Mouse (Mus musculus) cortical plate, adult 2 months (tissue): ENCODE data around the gene Irgc1. TPM values are rescaled to one million over a fixed set of nuclear protein-coding genes. Genes with fewer than 3 reads are reported as not detected.

ENCODE experiments used
- H3K27ac ChIP-seq: fragments of 200-500 bp; 2 replicates; pipeline ENCODE4 v1.5.1; 2012; ENCODE audit warnings: low read length, control low read depth, inconsistent platforms; ENCODE audit not compliant: insufficient read depth
- H3K4me1 ChIP-seq: fragments of 200-500 bp; 2 replicates; pipeline ENCODE4 v1.6.1; 2011; ENCODE audit warnings: low read length; ENCODE audit not compliant: control insufficient read depth, insufficient read depth
- H3K4me3 ChIP-seq: fragments of 200-500 bp; 2 replicates; pipeline ENCODE4 v1.5.1; 2011; ENCODE audit warnings: mild to moderate bottlenecking, low read length, control low read depth; ENCODE audit not compliant: insufficient read depth
- CTCF ChIP-seq: fragments of 200-500 bp; IDR thresholded peaks from 2 replicates; pipeline ENCODE4 v1.5.1; 2011; ENCODE audit warnings: mild to moderate bottlenecking, control low read depth, low read length; ENCODE audit not compliant: insufficient read depth; ENCODE audit errors: extremely low read depth
- POLR2A ChIP-seq: fragments of 200-500 bp; IDR thresholded peaks from 2 replicates; pipeline ENCODE4 v1.6.1; 2011; ENCODE audit warnings: mild to moderate bottlenecking, low read length, control low read depth; ENCODE audit not compliant: insufficient read depth; ENCODE audit errors: extremely low read depth
- polyA plus RNA-seq: library from polyadenylated mRNA; depleted of rRNA; stranded (reverse); fragments of >200 nt; gene quantifications from 2 replicates; pipeline ENCODE4 v1.2.3, GENCODE M21; 2012

Gene Irgc1
- polyA plus RNA-seq, 1 experiment = 1.4 TPM

GRCm38 (mm10) chr7:24461376-24462051 lies 9.4 kb upstream of the Irgc1 start:
- no peak for TF ChIP-seq POLR2A
- TF ChIP-seq CTCF = no peak
- no peak overlapping the region for H3K27ac ChIP-seq
- no peaks in the 10 kb centered on the region for H3K4me1 ChIP-seq
- H3K4me3 ChIP-seq = no peak overlapping the region

DNA sequence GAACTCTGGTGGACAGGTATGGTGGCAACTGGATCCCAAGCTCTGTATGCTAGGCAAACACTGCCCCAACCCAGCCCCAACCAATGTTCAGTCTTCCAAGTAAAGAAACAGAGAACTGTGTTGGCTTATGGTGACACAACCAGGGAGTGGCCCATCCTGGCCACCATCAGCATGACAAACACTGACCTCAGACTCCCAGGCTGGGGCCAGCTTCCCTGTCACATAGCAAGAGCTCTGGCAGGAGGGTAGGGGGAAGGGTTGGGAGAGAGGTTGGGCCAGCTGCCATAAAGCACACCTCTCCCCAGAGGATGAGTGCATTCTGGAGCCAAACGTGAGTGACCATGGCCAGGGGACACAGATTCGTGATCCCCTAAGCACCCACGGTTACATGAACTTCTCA lies 7.7 kb upstream of the Irgc1 start:
- H3K4me3 ChIP-seq = no peak overlapping the region
- no peaks in the 10 kb centered on the region for H3K4me1 ChIP-seq
- no peak for TF ChIP-seq POLR2A
- TF ChIP-seq CTCF = no peak
- H3K27ac ChIP-seq = no peak overlapping the region

DNA sequence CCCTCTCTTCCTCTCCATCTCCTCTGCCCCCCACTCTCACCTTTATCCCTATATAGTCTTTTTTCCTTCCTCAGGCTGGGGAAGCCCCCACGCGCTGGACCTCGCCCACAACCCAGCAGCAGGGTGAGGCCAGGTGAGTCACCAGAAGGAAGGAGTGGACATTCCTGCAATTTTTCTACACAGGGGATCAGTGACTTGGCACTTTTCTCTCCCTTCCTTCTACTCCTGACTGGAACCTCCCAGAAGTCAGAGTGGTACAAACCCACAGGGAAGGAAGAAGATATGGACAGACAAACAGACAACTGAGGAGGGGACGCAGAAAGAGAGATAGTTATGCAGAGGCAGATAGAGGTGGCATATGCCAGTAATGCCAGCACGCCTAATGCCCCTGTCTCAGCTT lies 7.3 kb upstream of the Irgc1 start:
- Histone ChIP-seq H3K4me1 (no peaks in the 10 kb centered on the region), H3K27ac (no peak overlapping the region), H3K4me3 (no peak overlapping the region)
- TF ChIP-seq POLR2A (no peak), CTCF (no peak)

GRCm38 (mm10) chr7:24457726-24458370 lies 5.8 kb upstream of the Irgc1 start:
- Histone ChIP-seq H3K27ac (no peak overlapping the region), H3K4me1 (no peaks in the 10 kb centered on the region), H3K4me3 (no peak overlapping the region)
- TF ChIP-seq CTCF = no peak
- no peak for TF ChIP-seq POLR2A

- H3K27ac ChIP-seq = no peak overlapping the region
- TF ChIP-seq CTCF (no peak), POLR2A (no peak)
- no peak overlapping the region for H3K4me3 ChIP-seq
- peaks cover 2% of the 10 kb centered on the region for H3K4me1 ChIP-seq
These were observed 3.6 kb upstream of the Irgc1 start for GRCm38 (mm10) chr7:24455726-24456125.

DNA sequence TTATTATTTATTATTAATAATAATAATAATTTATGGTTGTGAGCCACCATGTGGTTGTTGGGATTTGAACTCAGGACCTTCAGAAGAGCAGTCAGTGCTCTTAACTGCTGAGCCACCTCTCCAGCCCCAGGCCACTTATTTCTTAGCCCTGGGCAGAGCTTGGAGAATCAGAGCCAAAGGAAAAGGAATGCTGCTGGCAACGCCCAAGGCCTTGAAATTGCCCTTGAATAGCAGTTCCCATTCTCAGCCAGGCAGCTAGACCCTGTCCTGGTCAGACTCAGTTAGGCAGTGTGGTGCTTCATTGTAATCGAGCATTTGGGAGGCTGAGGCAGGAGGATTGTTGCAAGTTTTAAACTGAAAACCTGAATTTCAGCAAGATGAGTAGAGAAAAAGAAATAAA lies 2.1 kb upstream of the Irgc1 start:
- H3K4me3 ChIP-seq = no peak overlapping the region
- no peak overlapping the region for H3K27ac ChIP-seq
- peaks cover 3% of the 10 kb centered on the region for H3K4me1 ChIP-seq
- no peak for TF ChIP-seq POLR2A
- TF ChIP-seq CTCF = no peak

DNA sequence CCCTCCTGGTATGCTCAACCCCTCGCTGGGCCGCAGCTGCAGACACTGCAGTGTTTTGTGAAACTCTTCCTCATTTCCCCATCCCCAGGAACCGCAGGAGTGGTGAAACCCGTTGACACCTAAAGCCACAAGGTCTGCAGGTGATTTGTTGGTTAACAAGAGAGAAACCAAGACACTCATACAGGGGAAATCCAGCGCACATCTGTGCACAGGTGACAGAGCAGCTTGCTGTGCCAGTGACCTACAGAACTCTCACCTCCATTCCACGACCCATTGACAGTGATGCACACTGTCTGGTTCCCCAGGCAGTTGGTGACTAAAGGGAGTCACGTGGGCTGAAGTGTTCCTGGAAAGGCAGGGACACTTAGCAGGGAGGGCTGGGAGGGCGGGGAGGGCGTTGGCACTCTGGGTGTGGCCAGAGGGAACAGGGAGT lies 1.5 kb downstream of the Irgc1 start:
- Histone ChIP-seq H3K4me1 (peaks cover 14% of the 10 kb centered on the region), H3K27ac (no peak overlapping the region), H3K4me3 (no peak overlapping the region)
- TF ChIP-seq POLR2A = no peak
- no peak for TF ChIP-seq CTCF

GRCm38 (mm10) chr7:24448782-24449517 lies 3.1 kb downstream of the Irgc1 start:
- TF ChIP-seq CTCF (no peak), POLR2A (no peak)
- Histone ChIP-seq H3K4me1 (peaks cover 14% of the 10 kb centered on the region), H3K4me3 (no peak overlapping the region), H3K27ac (no peak overlapping the region; the same call in 1 of the 2 replicates)

DNA sequence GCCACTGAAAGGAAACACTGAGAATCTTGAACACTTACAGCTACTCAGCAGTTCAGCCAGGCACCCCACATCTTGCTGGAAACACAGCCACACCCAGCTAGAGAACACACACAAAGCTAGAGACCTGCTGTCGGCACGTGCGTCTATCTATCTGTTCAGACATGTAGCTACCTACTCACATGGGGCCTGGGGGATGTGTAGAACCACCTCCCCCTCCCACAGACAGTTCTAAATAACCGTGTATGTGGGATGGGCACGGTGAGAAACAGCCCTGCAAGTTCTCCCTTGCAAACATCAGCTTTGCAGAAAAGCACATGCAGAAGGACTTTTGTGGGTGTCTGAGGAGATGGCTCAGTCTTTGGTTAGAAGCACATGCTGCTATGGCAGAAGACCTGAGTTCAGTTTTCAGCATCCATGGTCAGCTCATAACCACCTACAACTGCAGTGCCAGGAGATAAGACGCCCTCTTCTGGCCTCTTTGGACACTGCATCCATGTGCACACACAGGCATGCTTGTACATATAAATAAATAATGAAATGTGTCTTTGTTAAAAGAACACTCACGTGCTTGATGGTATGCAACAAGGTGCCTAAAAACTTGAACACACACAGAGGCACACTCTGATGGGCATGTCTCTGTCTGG lies 5.3 kb downstream of the Irgc1 start:
- H3K27ac ChIP-seq = peak overlapping the region; percentile 55; the same call in 1 of the 2 replicates
- H3K4me3 ChIP-seq = no peak overlapping the region
- no peak for TF ChIP-seq POLR2A
- no peak for TF ChIP-seq CTCF
- peaks cover 12% of the 10 kb centered on the region; the same call in 1 of the 2 replicates for H3K4me1 ChIP-seq
